Mouse (Mus musculus) myocyte (in vitro differentiated cells): Measurements from ENCODE around the gene Fcmr. TPM values are rescaled to one million over a fixed set of nuclear protein-coding genes. Genes with fewer than 3 reads are reported as not detected.

Source experiments
- H3K27me3 ChIP-seq: one replicate; pipeline ENCODE4 v1.6.1; 2011; ENCODE audit not compliant: control insufficient read depth, insufficient read depth, insufficient read length
- H3K36me3 ChIP-seq: one replicate; pipeline ENCODE4 v1.6.1; 2011; ENCODE audit not compliant: control insufficient read depth, insufficient read depth
- H3K4me2 ChIP-seq: one replicate; pipeline ENCODE4 v1.6.1; 2011; ENCODE audit warnings: low read depth, control low read depth
- H3K4me3 ChIP-seq: one replicate; pipeline ENCODE4 v1.5.1; 2011; ENCODE audit warnings: mild to moderate bottlenecking, control low read depth, moderate library complexity
- H3K79me2 ChIP-seq: one replicate; pipeline ENCODE4 v1.6.1; 2011; ENCODE audit not compliant: control insufficient read depth, insufficient read depth
- H3ac ChIP-seq: one replicate; pipeline ENCODE4 v1.6.1; 2011; ENCODE audit not compliant: control insufficient read depth, insufficient read length
- CEBPB ChIP-seq: IDR thresholded peaks from 2 replicates; pipeline ENCODE4 v1.6.1; 2011; ENCODE audit warnings: mild to moderate bottlenecking, moderate library complexity; ENCODE audit not compliant: poor library complexity, insufficient read depth, severe bottlenecking
- E2F4 ChIP-seq: IDR thresholded peaks from one replicate; pipeline ENCODE4 v1.6.1; 2011; ENCODE audit warnings: mild to moderate bottlenecking, control low read depth, moderate library complexity; ENCODE audit not compliant: insufficient read depth
- MAX ChIP-seq: IDR thresholded peaks from one replicate; pipeline ENCODE4 v1.6.1; 2011; ENCODE audit warnings: low read depth, mild to moderate bottlenecking, control low read depth
- MYOD1 ChIP-seq, 3 experiments: IDR thresholded peaks; one replicate each; pipeline ENCODE4 v1.6.1; 2011; ENCODE audit warnings: control low read depth in 2 of 3, low read depth in 2 of 3, mild to moderate bottlenecking in 2 of 3, moderate library complexity in 1 of 3; ENCODE audit not compliant: insufficient read length in 2 of 3, control insufficient read depth in 1 of 3
- MYOG ChIP-seq, 3 experiments: IDR thresholded peaks; one replicate each; pipeline ENCODE4 v1.6.1; 2011; ENCODE audit warnings: control low read depth in 2 of 3, low read depth in 2 of 3, mild to moderate bottlenecking in 2 of 3; ENCODE audit not compliant: insufficient read length in 2 of 3, control insufficient read depth in 1 of 3, insufficient read depth in 1 of 3
- POLR2A ChIP-seq: IDR thresholded peaks from one replicate; pipeline ENCODE4 v1.6.1; 2011; ENCODE audit warnings: low read depth, mild to moderate bottlenecking, control low read depth, moderate library complexity; ENCODE audit not compliant: insufficient read length
- POLR2AphosphoS2 ChIP-seq: IDR thresholded peaks from one replicate; pipeline ENCODE4 v1.6.1; 2011; ENCODE audit warnings: low read depth, control low read depth; ENCODE audit not compliant: insufficient read length
- REST ChIP-seq: IDR thresholded peaks from one replicate; pipeline ENCODE4 v1.6.1; 2011; ENCODE audit warnings: mild to moderate bottlenecking, control low read depth, moderate library complexity; ENCODE audit not compliant: insufficient read depth, insufficient read length
- SRF ChIP-seq: IDR thresholded peaks from one replicate; pipeline ENCODE4 v1.6.1; 2011; ENCODE audit warnings: low read depth; ENCODE audit not compliant: control insufficient read depth, insufficient read length
- TCF12 ChIP-seq: IDR thresholded peaks from one replicate; pipeline ENCODE4 v1.6.1; 2011; ENCODE audit warnings: mild to moderate bottlenecking, control low read depth; ENCODE audit not compliant: poor library complexity, insufficient read depth, severe bottlenecking
- TCF3 ChIP-seq: IDR thresholded peaks from one replicate; pipeline ENCODE4 v1.6.1; 2011; ENCODE audit warnings: low read depth, control low read depth; ENCODE audit not compliant: insufficient read length
- USF1 ChIP-seq: IDR thresholded peaks from one replicate; pipeline ENCODE4 v1.6.1; 2011; ENCODE audit warnings: low read depth, mild to moderate bottlenecking, control low read depth, moderate library complexity
- polyA plus RNA-seq: library from polyadenylated mRNA; unstranded; fragments of >200 nt; fragmentation: generic; extraction: Trizol; gene quantifications from one replicate; pipeline ENCODE4 v1.2.1, GENCODE M21; 2012; ENCODE audit warnings: missing spikeins

The Fcmr gene
- polyA plus RNA-seq, 1 experiment, result not detected

- TF ChIP-seq TCF3 (no peak), MYOG (IDR thresholded peaks at IDR 0.05; ENCODE audit: control insufficient read depth in 1 of 3, insufficient read depth in 1 of 3, insufficient read length in 2 of 3, low read depth in 2 of 3) (no peak), USF1 (no peak), E2F4 (no peak), REST (no peak), CEBPB (no peak), TCF12 (no peak), SRF (no peak), POLR2AphosphoS2 (no peak), MAX (no peak), MYOD1 (IDR thresholded peaks at IDR 0.05; ENCODE audit: control insufficient read depth in 1 of 3, insufficient read length in 2 of 3, low read depth in 2 of 3) (no peak), POLR2A (no peak)
- H3K27me3 ChIP-seq, result peaks cover 16% of the 10 kb centered on the region
- H3K36me3 ChIP-seq, result no peaks in the 10 kb centered on the region
- H3K4me3 ChIP-seq, result no peak overlapping the region
- no peak overlapping the region for H3ac ChIP-seq
- no peaks in the 10 kb centered on the region for H3K79me2 ChIP-seq
- no peak overlapping the region for H3K4me2 ChIP-seq
These were observed 43.4 kb upstream of the Fcmr start for GRCm38 (mm10) chr1:130821911-130822625.

GRCm38 (mm10) chr1:130826448-130826847 lies 39.0 kb upstream of the Fcmr start, which contains the start of gene Pigr:
Gene Pigr (plus strand): TSS chr1:130826684.
- H3K27me3 ChIP-seq, result peaks cover 23% of the 10 kb centered on the region
- H3K79me2 ChIP-seq, result no peaks in the 10 kb centered on the region
- no peak within 1 kb of the TSS for H3K4me3 ChIP-seq
- no peak within 1 kb of the TSS for H3ac ChIP-seq
- no peak for TF ChIP-seq E2F4
- TF ChIP-seq MAX, result no peak
- no peak for TF ChIP-seq CEBPB
- no peak for TF ChIP-seq MYOG (IDR thresholded peaks at IDR 0.05; ENCODE audit: control insufficient read depth in 1 of 3, insufficient read depth in 1 of 3, insufficient read length in 2 of 3, low read depth in 2 of 3)
- no peak for TF ChIP-seq SRF
- no peak for TF ChIP-seq POLR2A
- no peak for TF ChIP-seq POLR2AphosphoS2
- TF ChIP-seq MYOD1 (IDR thresholded peaks at IDR 0.05; ENCODE audit: control insufficient read depth in 1 of 3, insufficient read length in 2 of 3, low read depth in 2 of 3), result no peak
- TF ChIP-seq TCF3, result no peak
- TF ChIP-seq TCF12, result no peak
- no peak for TF ChIP-seq REST
- TF ChIP-seq USF1, result no peak
- no peak within 1 kb of the TSS for H3K4me2 ChIP-seq
- H3K36me3 ChIP-seq, result no peaks in the 10 kb centered on the region

GRCm38 (mm10) chr1:130828656-130829055 lies 36.8 kb upstream of the Fcmr start:
- H3K4me3 ChIP-seq, result no peak overlapping the region
- no peaks in the 10 kb centered on the region for H3K79me2 ChIP-seq
- peaks cover 19% of the 10 kb centered on the region for H3K27me3 ChIP-seq
- TF ChIP-seq MYOG (IDR thresholded peaks at IDR 0.05; ENCODE audit: control insufficient read depth in 1 of 3, insufficient read depth in 1 of 3, insufficient read length in 2 of 3, low read depth in 2 of 3) (no peak), USF1 (no peak), POLR2A (no peak), CEBPB (no peak), REST (no peak)
- H3K36me3 ChIP-seq, result no peaks in the 10 kb centered on the region
- H3K4me2 ChIP-seq, result no peak overlapping the region
- H3ac ChIP-seq, result no peak overlapping the region

- Histone ChIP-seq H3K4me2 (no peak overlapping the region), H3K27me3 (peaks cover 14% of the 10 kb centered on the region), H3K79me2 (no peaks in the 10 kb centered on the region), H3ac (no peak overlapping the region), H3K4me3 (no peak overlapping the region), H3K36me3 (no peaks in the 10 kb centered on the region)
- TF ChIP-seq TCF3 (no peak), MAX (no peak), MYOG (IDR thresholded peaks at IDR 0.05; ENCODE audit: control insufficient read depth in 1 of 3, insufficient read depth in 1 of 3, insufficient read length in 2 of 3, low read depth in 2 of 3) (no peak), POLR2AphosphoS2 (no peak), MYOD1 (IDR thresholded peaks at IDR 0.05; ENCODE audit: control insufficient read depth in 1 of 3, insufficient read length in 2 of 3, low read depth in 2 of 3) (no peak), USF1 (no peak), REST (no peak), TCF12 (no peak), CEBPB (no peak), SRF (no peak), E2F4 (no peak), POLR2A (no peak)
These were observed 35.3 kb upstream of the Fcmr start for GRCm38 (mm10) chr1:130829906-130830830.
